Comparison of ENCODE assay signal across 8 mouse cellular contexts in the genomic region with DNA sequence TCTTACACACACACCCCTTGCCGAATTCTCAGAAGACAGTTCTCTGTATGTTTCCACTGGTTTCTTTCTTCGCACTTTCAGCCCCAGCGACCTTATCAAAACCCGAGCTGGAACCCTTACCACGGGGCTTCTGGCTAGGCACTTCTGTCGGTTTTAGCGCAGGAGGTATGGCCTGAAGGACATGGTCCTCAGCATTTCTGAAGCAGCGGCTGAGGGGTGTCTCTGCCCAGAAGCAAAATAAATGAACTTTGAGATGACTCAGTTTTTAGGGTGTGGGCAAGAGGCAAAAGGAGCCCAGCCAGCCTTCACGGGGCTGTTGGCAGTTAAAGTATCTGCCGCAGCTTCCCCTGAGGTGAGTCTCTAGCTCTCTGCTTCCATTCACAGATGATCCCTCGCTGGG.
DNase-seq lines count a peak whose midpoint lies in the region; ATAC-seq and TF ChIP-seq lines count a peak whose summit lies in the region.

No protein-coding gene starts in this region.

- H3K27me3 ChIP-seq in heart, adult 2 months (ENCODE audit: control insufficient read depth, insufficient read depth, low read length), result no peaks in the 10 kb centered on the region
- H3K27me3 ChIP-seq in heart, postnatal 0 days (ENCODE audit: control insufficient read depth, insufficient read depth, low read length), result no peaks in the 10 kb centered on the region

- 2% methylated on average over 11 of the region's 11 CpGs for WGBS in heart, adult 2 months
- WGBS in heart, postnatal 0 days, result 13% methylated on average over 11 of the region's 11 CpGs

- H3K27ac ChIP-seq in heart, adult 2 months, result peak overlapping the region; percentile 87
- H3K27ac ChIP-seq in brown adipose tissue, adult 24 weeks (replicated peaks; ENCODE audit: low read depth, low read length), result peak overlapping the region; percentile 38
- H3K27ac ChIP-seq in heart, postnatal 0 days (ENCODE audit: low read depth), result no peak overlapping the region

- no peak for TF ChIP-seq POLR2A in heart, adult 2 months (IDR thresholded peaks at IDR 0.05; ENCODE audit: insufficient read depth, low read depth, low read length)

- no peaks in the 10 kb centered on the region for H3K9me3 ChIP-seq in heart, postnatal 0 days (replicated peaks; ENCODE audit: control insufficient read depth, low read length)

- peak; percentile 44 to 49 for DNase-seq in heart, adult 2 months
- DNase-seq in heart, postnatal 14 days, result no peak
- DNase-seq in heart, postnatal 0 days (ENCODE audit: low spot score), result no peak
- DNase-seq in natural killer cell, adult 2 months (ENCODE audit: low spot score in 2 of 2), result no peak
- no peak for DNase-seq in thymus, postnatal 10 days (ENCODE audit: low spot score in 2 of 2)
- no peak for DNase-seq in frontal cortex, postnatal 36 days (ENCODE audit: low spot score in 2 of 2)

- no peak for TF ChIP-seq CTCF in heart, adult 2 months (IDR thresholded peaks at IDR 0.05)
- TF ChIP-seq CTCF in heart, postnatal 0 days (IDR thresholded peaks at IDR 0.05; ENCODE audit: low read depth), result no peak

- ATAC-seq in heart, postnatal 0 days (ENCODE audit: insufficient read depth, low read depth), result no peak
- ATAC-seq in megakaryocyte-erythroid progenitor cell, adult 5-6 weeks (replicated peaks; ENCODE audit: low FRiP score, low TSS enrichment, poor library complexity, severe bottlenecking), result peak; percentile 40

- TF ChIP-seq EP300 in heart, adult 2 months (IDR thresholded peaks at IDR 0.05; ENCODE audit: insufficient read depth, low read depth, low read length), result no peak
- TF ChIP-seq EP300 in heart, postnatal 0 days (IDR thresholded peaks at IDR 0.05; ENCODE audit: low read depth), result no peak

- intact Hi-C loops in heart, adult 2 months (cut with DNase I), result no loop called here
- intact Hi-C loops in heart, postnatal 14 days (cut with DNase I), result loop anchor here (2.0 to 5.0 kb wide), 2 partner anchors 28 to 37 kb away; no protein-coding TSS in a partner anchor

- H3K4me3 ChIP-seq in heart, adult 2 months, result peak overlapping the region; percentile 68
- peak overlapping the region; percentile 80 for H3K4me3 ChIP-seq in brown adipose tissue, adult 24 weeks (ENCODE audit: insufficient read depth, low read depth, low read length)
- H3K4me3 ChIP-seq in heart, postnatal 0 days (ENCODE audit: low read depth, low read length), result peak overlapping the region; percentile 68

- H3K4me1 ChIP-seq in heart, adult 2 months (ENCODE audit: control insufficient read depth, insufficient read depth, low read length), result peaks cover 14% of the 10 kb centered on the region
- H3K4me1 ChIP-seq in brown adipose tissue, adult 24 weeks (ENCODE audit: control insufficient read depth, insufficient read depth, insufficient read length, low read length), result peaks cover 16% of the 10 kb centered on the region
- H3K4me1 ChIP-seq in heart, postnatal 0 days (ENCODE audit: control insufficient read depth, insufficient read depth), result 0 out of 2 replicates have a peak, but pooled peaks cover 4% of the 10 kb centered on the region

- peaks cover 2% of the 10 kb centered on the region for H3K79me2 ChIP-seq in heart, adult 2 months (replicated peaks; ENCODE audit: control insufficient read depth, insufficient read depth, low read length)

- H3K4me2 ChIP-seq in heart, postnatal 0 days (ENCODE audit: low read depth, low read length), result peak overlapping the region; percentile 82

- peak overlapping the region; percentile 68 for H3K9ac ChIP-seq in heart, adult 2 months (ENCODE audit: low read depth, low read length)
- H3K9ac ChIP-seq in heart, postnatal 0 days (replicated peaks; ENCODE audit: low read depth, low read length), result peak overlapping the region; percentile 65

- H3K36me3 ChIP-seq in heart, adult 2 months (ENCODE audit: control insufficient read depth, insufficient read depth, low read length), result peaks cover 6% of the 10 kb centered on the region
- no peaks in the 10 kb centered on the region for H3K36me3 ChIP-seq in heart, postnatal 0 days (replicated peaks; ENCODE audit: control insufficient read depth, insufficient read depth, low read length)

Comparison
In these comparisons a context has a peak if more than half of its experiments do, and no peak if none do; other contexts are left out.
1. DNase-seq: peak in heart, adult 2 months (2 of 2); none in heart, postnatal 14 days (0 of 2), heart, postnatal 0 days (single experiment), natural killer cell, adult 2 months (0 of 2), thymus, postnatal 10 days (0 of 2) and frontal cortex, postnatal 36 days (0 of 2).
2. Peak in every context shown above with its lines, with median percentiles within 50 percentile points of each other: H3K4me3 ChIP-seq.